Mouse (Mus musculus): Measurements from ENCODE around the gene Il27ra.
"Not testable (repeated sequence)": the region's sequence is repeated elsewhere in the genome, so short reads cannot be mapped to it uniquely, and the experiment has no call there.

Gene Il27ra

DNA sequence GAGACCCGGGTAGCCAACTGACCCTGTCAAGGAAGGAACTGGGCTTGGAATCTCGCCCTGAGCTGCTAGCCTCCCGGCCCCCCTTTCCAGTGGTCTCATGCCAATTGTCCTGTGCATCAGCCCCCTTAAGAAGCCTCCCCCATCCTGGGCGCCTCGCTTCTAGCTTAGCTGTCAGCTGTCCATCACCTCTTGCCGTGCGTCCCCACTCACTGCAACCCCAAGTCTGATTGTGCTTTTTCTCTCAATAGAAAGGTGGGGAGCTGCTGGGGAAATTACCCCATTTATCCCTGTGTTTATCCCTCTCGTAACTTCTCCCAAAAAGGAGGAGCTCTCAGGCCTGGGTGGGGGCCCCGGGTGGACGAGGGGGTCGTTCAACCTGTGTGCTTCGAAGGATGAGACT, 46.4 kb downstream of the Il27ra start:
- DNase-seq, result peak; percentile 39 to 49

DNA sequence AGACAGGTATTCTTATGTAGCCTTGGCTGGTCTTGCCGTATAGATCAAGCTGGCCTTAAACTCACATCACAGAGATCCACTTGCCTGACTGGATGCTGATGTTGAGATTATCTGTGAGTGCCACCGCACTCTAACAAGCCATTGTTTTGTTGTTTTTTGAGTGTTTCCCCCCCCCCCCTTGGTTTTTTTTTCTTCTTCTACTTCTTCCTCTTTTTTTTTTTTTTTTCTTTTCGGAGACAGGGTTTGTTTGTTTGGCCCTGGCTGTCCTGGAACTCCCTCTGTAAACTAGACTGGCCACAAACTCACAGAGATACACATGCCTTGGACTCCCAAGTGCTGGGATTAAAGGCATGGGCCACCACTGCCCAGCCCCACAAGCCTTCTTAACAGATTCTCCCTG, 48.4 kb downstream of the Il27ra start:
- no peak for DNase-seq

DNA sequence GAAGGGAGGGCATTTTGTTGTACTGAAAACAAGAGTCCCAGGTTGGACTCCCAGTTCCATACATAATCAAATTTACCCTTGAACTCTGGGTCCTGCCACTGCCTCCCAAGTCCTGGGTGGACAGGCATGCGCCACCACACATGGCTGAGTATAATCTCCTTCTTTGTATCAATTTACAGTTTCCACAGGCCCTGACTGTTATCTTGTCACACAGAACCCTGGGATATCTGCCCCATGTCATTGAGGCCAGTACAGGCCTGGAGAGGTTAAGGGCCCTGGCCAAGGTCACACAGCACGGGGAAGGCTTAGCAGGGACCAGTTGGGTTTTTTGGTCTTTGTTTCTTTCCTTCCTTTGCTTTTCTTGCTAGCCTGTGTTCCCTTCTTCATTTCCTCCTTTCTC, 49.9 kb downstream of the Il27ra start:
- no peak for DNase-seq

DNA sequence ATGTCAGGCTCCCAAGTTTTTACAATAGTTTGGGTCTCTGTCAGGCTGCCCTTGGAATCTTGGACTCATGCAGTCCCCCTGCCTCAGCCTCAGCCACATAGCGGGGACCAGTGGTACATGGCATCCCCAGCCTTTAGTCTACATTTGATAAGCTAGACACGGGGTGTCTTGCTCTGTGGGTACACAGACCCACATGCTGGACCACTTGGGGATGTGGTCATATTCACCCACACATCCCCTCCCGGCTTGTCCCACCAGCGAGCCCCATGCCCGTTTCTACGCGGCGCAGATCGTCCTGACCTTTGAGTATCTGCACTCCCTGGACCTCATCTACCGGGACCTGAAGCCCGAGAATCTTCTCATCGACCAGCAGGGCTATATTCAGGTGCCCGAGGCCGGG, 52.2 kb downstream of the Il27ra start:
- no peak for DNase-seq

DNA sequence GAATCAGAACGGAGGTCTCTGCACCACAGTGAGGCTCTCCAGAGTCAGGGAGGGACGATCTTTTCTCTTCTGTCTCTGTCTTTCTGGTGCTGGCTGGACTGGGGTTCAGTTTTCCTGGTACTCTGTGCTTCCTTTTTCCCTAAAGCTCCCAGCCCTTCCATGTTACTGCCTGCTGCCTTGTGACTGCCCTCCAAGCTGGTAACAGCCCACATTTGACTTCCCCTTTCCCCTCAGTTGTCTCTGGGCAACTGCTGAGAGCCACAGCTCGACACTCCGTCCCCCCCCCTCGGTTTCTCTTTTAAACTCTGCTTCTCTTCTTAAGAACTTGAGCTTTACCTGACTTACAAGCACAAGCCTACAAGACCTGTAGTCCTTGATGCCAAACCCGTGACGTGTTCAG, 53.1 kb downstream of the Il27ra start:
- no peak for DNase-seq

DNA sequence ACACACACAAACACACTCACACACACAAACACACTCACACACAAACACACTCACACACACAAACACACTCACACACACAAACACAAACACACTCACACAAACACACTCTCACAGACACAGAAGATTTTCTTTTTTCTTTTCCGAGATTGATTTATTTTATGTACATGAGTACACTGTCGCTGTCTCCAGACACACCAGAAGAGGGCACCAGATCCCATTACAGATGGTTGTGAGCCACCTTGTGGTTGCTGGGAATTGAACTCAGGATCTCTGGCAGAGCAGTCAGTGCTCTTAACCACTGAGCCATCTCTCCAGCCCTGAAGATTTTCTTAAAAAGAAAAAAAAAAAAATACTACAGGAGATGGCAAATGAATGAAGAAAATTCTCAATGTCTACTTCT, 59.2 kb downstream of the Il27ra start:
- not testable (repeated sequence) for DNase-seq

DNA sequence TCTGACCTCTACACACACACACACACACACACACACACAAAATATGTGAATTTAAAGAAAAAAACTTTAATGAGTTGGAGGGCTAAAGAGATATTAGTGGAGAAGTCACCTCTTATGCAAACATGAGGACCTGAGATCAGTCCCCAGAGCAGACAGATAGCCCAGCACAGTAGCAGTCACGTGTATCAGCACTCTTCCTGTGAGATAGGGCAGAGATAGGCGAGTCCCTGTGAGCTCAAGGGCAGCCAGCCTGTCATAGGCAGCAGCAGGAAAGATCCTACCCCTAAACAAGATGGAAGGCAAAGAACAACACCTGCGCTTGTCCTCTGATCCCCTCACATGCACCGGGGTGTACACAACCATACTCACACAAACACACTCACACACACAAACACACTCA, 59.9 kb downstream of the Il27ra start:
- DNase-seq, result no peak

DNA sequence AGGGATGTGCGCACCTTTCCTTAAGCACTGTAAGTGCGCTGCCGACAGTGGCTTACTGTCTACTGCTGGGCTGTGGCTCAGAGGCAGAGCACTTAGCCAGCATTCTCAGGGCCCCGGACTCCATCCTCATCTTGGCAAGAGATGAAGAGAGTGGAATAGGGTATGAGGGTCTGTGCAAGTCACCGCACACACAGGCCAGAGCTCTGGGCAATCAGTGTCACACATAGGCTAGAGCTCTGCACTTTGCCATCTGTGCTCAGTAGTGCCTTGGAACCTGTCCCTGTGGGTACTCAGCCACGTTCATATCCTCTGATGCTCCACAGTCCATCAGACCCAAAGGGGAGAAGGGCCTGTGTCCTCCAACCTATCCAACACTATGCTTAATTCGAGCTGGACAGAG, 60.9 kb downstream of the Il27ra start:
- DNase-seq, result peak; percentile 28 to 43

DNA sequence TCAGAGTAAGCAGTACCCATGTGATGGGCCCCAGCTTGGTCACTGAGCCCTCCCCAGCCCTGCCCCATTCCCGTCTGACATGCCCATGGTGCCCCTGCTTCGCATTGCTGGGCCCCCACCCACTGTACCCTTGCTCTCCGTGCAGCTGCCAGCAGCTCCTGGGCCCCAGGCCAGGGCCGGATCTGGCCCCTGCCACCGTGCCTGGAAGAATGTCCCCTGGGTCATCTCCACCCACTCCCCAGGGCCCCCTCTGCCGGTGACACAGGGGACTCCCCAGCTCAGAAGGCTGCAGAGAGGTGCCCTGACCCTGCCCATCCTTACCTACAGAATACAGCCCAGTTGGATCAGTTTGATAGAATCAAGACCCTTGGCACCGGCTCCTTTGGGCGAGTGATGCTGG, 61.5 kb downstream of the Il27ra start:
- DNase-seq, result peak; percentile 44 to 55

Measured in cerebellum, postnatal 10 days (tissue).